Mouse (Mus musculus) stomach, embryonic 16.5 days (tissue): ENCODE measurements at regions not wholly inside any gene's neighbourhood (a gene's known extent, or its start where the extent isn't known, plus 50 kb on each side); places are given as distances from the start of the nearest gene placed in this dataset.

Experiments
- ATAC-seq: fragments of 200-750 bp; cut with Nextera tagmentation; 2 replicates; pipeline ENCODE4 v1.8.0; 2017; ENCODE audit warnings: moderate number of reproducible peaks, moderate TSS enrichment; ENCODE audit not compliant: insufficient read depth, low FRiP score
- H3K27ac ChIP-seq: fragments of 300-500 bp; sonication (generic); 2 replicates; pipeline ENCODE4 v1.5.1; 2014; ENCODE audit warnings: low read length
- H3K27me3 ChIP-seq: fragments of 300-500 bp; sonication (generic); 2 replicates; pipeline ENCODE4 v1.6.1; 2014; ENCODE audit warnings: low read length, control low read depth, mixed read lengths; ENCODE audit not compliant: control insufficient read depth, insufficient read depth
- H3K36me3 ChIP-seq: fragments of 300-500 bp; sonication (generic); 2 replicates; pipeline ENCODE4 v1.6.1; 2014; ENCODE audit warnings: low read length; ENCODE audit not compliant: control insufficient read depth, insufficient read depth
- H3K4me1 ChIP-seq: fragments of 300-500 bp; sonication (generic); 2 replicates; pipeline ENCODE4 v1.6.1; 2014; ENCODE audit warnings: low read length, control low read depth, mixed read lengths; ENCODE audit not compliant: control insufficient read depth, insufficient read depth
- H3K4me2 ChIP-seq: fragments of 300-500 bp; sonication (generic); 2 replicates; pipeline ENCODE4 v1.6.1; 2014; ENCODE audit warnings: low read depth, low read length, mixed read lengths
- H3K4me3 ChIP-seq: fragments of 300-500 bp; sonication (generic); replicated peaks from 2 replicates; pipeline ENCODE4 v1.5.1; 2014; ENCODE audit warnings: mild to moderate bottlenecking, low read length
- H3K9ac ChIP-seq: fragments of 300-500 bp; sonication (generic); 2 replicates; pipeline ENCODE4 v1.6.1; 2014; ENCODE audit warnings: low read length
- H3K9me3 ChIP-seq: fragments of 300-500 bp; sonication (generic); replicated peaks from 2 replicates; pipeline ENCODE4 v1.6.1; 2016; ENCODE audit warnings: low read length, control low read depth; ENCODE audit not compliant: control insufficient read depth
- WGBS: fragments of 180-500 bp; shearing (Covaris S2); extraction: QIAGEN DNeasy Blood & Tissue Kit; methylation state at CpG from one replicate; pipeline ENCODE4 v1.1.7; 2014; 5-methylcytosine and 5-hydroxymethylcytosine counted together

DNA sequence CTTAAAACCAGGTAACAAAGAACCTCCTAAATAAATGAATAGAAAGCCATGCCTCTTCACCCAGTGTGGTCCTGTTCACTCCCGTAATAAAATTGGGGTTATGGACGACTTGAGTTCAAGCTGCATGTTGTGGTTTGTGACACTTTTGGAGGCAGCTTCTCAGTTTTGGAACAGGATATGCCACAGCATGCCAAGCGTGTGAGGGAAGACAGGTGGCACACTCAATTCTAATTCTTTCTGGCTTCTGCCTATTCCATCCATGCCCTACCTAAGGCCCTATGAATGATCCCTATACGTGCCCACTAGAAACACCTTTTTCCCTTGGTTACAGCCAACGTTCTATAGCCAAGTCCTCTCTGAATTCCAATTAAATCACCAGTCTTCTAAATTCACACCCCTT, 184.8 kb upstream of the Snx19 start:
- no peak overlapping the region for H3K27ac ChIP-seq
- no peaks in the 10 kb centered on the region for H3K36me3 ChIP-seq
- no peak overlapping the region for H3K4me3 ChIP-seq
- ATAC-seq, result no peak
- no peaks in the 10 kb centered on the region for H3K27me3 ChIP-seq
- H3K4me1 ChIP-seq, result no peaks in the 10 kb centered on the region
- H3K9ac ChIP-seq, result no peak overlapping the region
- no peaks in the 10 kb centered on the region for H3K9me3 ChIP-seq
- no peak overlapping the region for H3K4me2 ChIP-seq
- 75% methylated on average over 5 of the region's 5 CpGs for WGBS

DNA sequence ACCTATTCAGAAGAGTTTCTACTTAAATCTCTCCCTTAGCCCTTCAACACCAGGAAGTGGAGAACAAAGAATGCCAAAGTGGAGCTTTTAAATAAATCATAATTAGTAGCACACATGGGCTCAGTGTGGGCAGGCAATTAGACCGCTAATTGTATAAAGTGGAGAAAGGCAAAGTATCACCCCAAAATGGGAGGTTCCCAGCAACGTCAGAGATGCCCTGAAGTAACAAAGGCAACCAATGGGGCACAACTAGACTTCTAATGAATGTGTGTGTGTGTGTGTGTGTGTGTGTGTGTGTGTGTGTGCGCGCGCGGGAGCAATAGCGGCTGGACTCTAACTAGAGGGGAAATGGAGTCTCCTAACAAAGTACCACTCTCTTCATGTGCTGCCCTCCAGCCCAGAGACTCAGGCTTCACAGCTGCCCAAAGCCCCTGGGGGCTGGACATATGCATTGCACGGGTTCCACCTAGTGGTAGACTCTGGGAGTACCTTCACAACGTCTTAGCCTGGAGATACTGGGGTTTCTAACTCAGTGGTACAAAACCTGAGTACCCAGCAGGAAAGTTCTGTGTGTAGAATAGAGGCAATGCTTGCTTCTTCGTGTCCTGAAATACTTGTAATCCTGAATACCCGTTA, 162.3 kb upstream of the Snx19 start:
- Histone ChIP-seq H3K27me3 (no peaks in the 10 kb centered on the region), H3K9me3 (no peaks in the 10 kb centered on the region), H3K9ac (no peak overlapping the region), H3K4me2 (no peak overlapping the region), H3K4me1 (no peaks in the 10 kb centered on the region), H3K4me3 (no peak overlapping the region), H3K27ac (no peak overlapping the region), H3K36me3 (no peaks in the 10 kb centered on the region)
- WGBS, result 33% methylated on average over 11 of the region's 11 CpGs
- peak; percentile 78 for ATAC-seq

DNA sequence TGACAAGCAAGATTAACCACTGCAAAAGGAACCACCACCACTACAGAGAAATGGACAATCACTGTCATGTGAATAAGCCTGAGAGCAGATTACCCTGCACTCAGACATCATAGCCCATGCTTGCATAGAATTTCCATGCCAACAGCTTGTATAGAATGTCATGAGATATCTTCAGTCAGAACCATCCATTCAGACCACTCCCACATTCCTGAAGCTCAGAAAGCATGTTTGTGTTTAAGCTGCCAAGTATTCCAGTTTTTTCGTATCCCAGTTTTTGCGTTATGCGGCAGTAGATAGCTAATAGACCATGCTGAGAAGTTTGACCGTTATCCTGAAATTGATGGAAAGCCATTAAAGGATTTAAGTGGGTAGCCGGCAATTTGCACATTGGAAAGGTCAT, 155.8 kb upstream of the Snx19 start:
- Histone ChIP-seq H3K36me3 (no peaks in the 10 kb centered on the region), H3K27ac (no peak overlapping the region), H3K9ac (no peak overlapping the region), H3K4me2 (no peak overlapping the region), H3K27me3 (no peaks in the 10 kb centered on the region), H3K4me3 (no peak overlapping the region), H3K9me3 (no peaks in the 10 kb centered on the region), H3K4me1 (no peaks in the 10 kb centered on the region)
- ATAC-seq, result no peak
- 48% methylated on average over 5 of the region's 5 CpGs for WGBS

DNA sequence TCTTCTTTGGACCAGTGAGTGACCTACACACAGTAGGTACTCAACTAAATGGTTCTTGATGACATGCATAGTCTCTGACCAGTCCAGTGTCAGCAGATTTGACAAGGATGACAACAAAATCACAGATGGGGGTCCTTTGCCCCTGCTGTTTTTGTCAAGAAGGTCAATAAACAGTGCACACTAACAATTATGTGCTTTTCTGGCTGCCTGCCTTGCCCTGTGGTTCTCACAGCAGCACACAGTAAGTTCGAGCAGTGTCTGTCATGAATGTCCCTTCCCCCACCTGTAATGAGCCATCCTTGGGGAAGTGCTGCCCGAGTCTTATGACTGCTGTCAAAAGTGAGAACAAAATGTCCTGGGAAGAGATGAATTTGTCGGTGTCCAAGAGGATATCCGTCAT, 153.1 kb upstream of the Snx19 start:
- Histone ChIP-seq H3K4me1 (no peaks in the 10 kb centered on the region), H3K4me3 (no peak overlapping the region), H3K27ac (no peak overlapping the region), H3K9ac (no peak overlapping the region), H3K27me3 (no peaks in the 10 kb centered on the region), H3K4me2 (no peak overlapping the region), H3K9me3 (no peaks in the 10 kb centered on the region), H3K36me3 (no peaks in the 10 kb centered on the region)
- ATAC-seq, result no peak
- WGBS, result 58% methylated on average over 4 of the region's 4 CpGs

DNA sequence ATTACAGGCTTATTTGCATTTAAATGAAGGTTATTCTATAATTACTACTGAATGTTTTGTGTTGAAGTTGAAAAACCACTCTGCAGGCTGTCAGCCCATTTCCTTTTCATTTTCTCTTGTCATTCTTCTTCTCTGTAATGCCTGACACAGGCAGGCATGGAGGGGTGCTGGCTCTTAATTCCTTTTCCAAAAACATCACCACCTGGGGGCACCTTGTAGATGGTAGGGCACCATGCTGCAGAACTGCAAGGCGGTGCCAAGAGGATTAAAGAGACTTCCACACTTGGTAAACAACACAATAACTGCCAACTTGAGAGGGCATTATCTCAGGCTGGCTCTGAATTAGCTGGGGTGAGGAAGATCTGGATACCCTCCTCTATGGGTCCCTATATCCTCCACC, 148.7 kb upstream of the Snx19 start:
- no peak overlapping the region for H3K27ac ChIP-seq
- ATAC-seq, result no peak
- no peaks in the 10 kb centered on the region for H3K9me3 ChIP-seq
- no peak overlapping the region for H3K4me3 ChIP-seq
- no peaks in the 10 kb centered on the region for H3K36me3 ChIP-seq
- 68% methylated on average over 1 of the region's 1 CpGs for WGBS
- H3K27me3 ChIP-seq, result no peaks in the 10 kb centered on the region
- no peaks in the 10 kb centered on the region for H3K4me1 ChIP-seq
- no peak overlapping the region for H3K9ac ChIP-seq
- no peak overlapping the region for H3K4me2 ChIP-seq

DNA sequence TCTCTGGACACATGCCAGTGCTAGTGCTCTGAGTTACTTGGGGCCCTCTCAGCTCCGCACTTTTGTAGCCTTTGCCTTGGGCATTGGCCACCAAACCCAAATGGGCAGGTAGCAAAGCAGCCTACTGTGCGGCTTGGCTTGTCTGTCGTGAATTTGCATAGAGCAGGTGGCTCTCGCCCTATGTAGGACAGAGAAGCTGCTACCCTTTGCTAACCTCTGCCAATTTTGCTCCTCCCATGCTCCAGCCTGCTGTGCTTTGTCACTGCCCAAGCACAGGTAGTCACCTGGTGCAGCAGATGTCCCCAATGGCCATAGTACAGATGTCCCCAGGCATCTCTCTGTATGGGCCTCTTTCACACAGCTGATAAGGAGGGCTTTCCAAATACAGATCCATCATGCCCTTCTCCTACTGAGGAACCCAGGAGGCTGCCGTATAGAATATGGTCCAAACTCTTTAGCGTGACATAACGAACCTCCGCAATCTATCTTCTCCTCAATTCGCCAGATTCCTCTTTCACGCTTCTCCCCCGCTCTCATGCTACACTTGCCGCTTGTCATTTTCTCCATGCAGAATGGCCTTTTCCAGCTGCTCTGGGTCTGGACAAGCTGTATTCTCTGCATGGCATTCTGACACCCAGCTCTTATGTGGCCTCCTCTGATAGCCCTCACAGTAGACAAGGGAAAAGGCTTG, 143.7 kb upstream of the Snx19 start:
- WGBS, result 78% methylated on average over 12 of the region's 12 CpGs
- Histone ChIP-seq H3K9me3 (no peaks in the 10 kb centered on the region), H3K9ac (no peak overlapping the region), H3K4me2 (no peak overlapping the region), H3K36me3 (no peaks in the 10 kb centered on the region), H3K4me1 (no peaks in the 10 kb centered on the region), H3K4me3 (no peak overlapping the region), H3K27ac (no peak overlapping the region), H3K27me3 (no peaks in the 10 kb centered on the region)
- no peak for ATAC-seq

DNA sequence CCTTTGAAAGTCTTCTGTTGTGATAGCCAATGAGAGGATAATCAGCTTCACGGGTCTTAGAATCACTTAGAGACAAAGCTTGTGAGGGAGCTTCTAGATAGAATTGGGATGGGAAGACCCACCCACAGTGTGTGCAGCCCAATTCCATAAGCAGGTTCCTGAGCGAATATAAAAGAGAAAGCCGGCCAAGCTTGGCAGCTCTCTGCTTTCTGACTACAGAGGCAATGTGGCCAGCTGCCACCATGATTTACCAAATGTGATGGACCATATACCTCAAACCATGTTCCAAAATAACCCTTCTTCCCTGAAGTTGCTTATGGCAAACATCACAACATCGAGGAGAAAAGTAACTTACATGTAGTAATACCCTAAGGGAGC, 143.1 kb upstream of the Snx19 start:
- Histone ChIP-seq H3K9me3 (no peaks in the 10 kb centered on the region), H3K36me3 (no peaks in the 10 kb centered on the region), H3K27ac (no peak overlapping the region), H3K4me1 (no peaks in the 10 kb centered on the region), H3K9ac (no peak overlapping the region), H3K4me2 (no peak overlapping the region), H3K27me3 (no peaks in the 10 kb centered on the region), H3K4me3 (no peak overlapping the region)
- WGBS, result 73% methylated on average over 4 of the region's 4 CpGs
- ATAC-seq, result no peak

DNA sequence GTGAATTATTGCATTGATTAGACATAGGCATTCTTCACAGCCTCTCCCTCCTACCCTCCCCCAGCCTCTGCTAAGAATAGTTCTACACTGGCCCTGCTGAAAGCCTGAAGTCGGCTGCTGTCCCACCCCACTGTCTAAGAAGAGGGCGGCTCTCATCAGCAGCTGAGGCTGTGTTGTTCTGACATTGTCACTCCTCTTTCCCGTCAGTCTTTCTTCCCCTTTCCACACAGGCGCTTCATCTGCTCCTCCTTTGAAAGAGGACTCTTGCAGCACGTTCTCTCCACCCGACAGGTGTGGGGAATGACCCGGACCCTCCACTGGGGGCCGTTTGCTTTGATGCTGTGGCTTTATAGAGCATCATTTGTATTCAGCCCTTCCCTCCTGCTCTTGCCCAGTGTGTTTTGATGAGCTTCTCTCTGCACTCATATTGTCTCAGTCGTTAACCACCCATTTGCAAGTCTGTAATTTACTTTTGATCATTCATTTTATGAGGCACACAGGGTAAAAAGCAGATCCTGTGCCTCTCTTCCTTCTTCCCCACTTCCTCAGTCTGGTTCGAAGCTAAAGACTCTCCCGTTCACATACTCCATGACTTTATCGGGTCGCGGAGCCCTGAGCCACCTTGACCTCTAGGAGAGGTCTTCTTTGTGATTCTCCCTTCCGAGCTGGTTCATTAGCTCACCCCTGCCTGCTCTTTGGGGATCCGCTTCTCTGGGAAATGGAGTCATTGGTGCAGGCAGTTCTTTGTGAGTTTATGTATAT, 142.2 kb upstream of the Snx19 start:
- no peaks in the 10 kb centered on the region for H3K36me3 ChIP-seq
- no peak overlapping the region for H3K27ac ChIP-seq
- H3K27me3 ChIP-seq, result no peaks in the 10 kb centered on the region
- H3K4me2 ChIP-seq, result no peak overlapping the region
- no peak overlapping the region for H3K4me3 ChIP-seq
- no peaks in the 10 kb centered on the region for H3K4me1 ChIP-seq
- H3K9ac ChIP-seq, result no peak overlapping the region
- ATAC-seq, result no peak
- WGBS, result 40% methylated on average over 16 of the region's 16 CpGs
- H3K9me3 ChIP-seq, result no peaks in the 10 kb centered on the region

DNA sequence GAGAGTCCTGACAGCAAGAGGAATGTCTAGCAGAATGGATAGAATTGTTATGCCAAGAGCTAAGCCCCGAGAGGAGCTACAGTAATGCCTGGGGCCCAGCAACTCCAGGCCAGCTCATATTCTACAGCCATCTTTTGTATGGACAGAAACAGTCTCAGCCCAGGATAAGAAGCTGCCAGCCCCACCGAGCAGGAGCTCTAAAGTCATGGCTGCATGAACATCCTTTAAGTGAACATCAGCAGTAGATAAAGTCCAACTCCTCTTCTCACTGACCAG, 141.6 kb upstream of the Snx19 start:
- Histone ChIP-seq H3K36me3 (no peaks in the 10 kb centered on the region), H3K9ac (no peak overlapping the region), H3K4me3 (no peak overlapping the region), H3K27ac (no peak overlapping the region), H3K4me2 (no peak overlapping the region), H3K9me3 (no peaks in the 10 kb centered on the region), H3K4me1 (no peaks in the 10 kb centered on the region), H3K27me3 (no peaks in the 10 kb centered on the region)
- ATAC-seq, result no peak
- WGBS, result 50% methylated on average over 2 of the region's 2 CpGs
